Mouse (Mus musculus) liver, embryonic 14.5 days (tissue): ENCODE results near the gene Zfp931. TPM values are rescaled to one million over a fixed set of nuclear protein-coding genes. Genes with fewer than 3 reads are reported as not detected.
"Not testable (repeated sequence)": the region's sequence is repeated elsewhere in the genome, so short reads cannot be mapped to it uniquely, and the experiment has no call there.

Experiments used
- ATAC-seq: fragments of 200-750 bp; cut with Nextera tagmentation; 2 replicates; pipeline ENCODE4 v1.8.0; 2017; ENCODE audit warnings: moderate number of reproducible peaks, mild to moderate bottlenecking, moderate library complexity; ENCODE audit not compliant: insufficient read depth
- DNase-seq, 3 experiments: peaks; one replicate each; pipeline ENCODE4 v3.0.0-alpha.2; 2012 to 2013; ENCODE audit warnings: low read depth in 3 of 3, low spot score in 3 of 3
- H3K27ac ChIP-seq: fragments of 300-500 bp; sonication (generic); 2 replicates; pipeline ENCODE4 v1.5.1; 2014; ENCODE audit warnings: moderate library complexity, mild to moderate bottlenecking, control low read depth, inconsistent platforms
- H3K27me3 ChIP-seq: fragments of 300-500 bp; sonication (generic); 2 replicates; pipeline ENCODE4 v1.6.1; 2014; ENCODE audit warnings: mild to moderate bottlenecking, low read length, moderate library complexity; ENCODE audit not compliant: control insufficient read depth, insufficient read depth
- H3K36me3 ChIP-seq: fragments of 300-500 bp; sonication (generic); replicated peaks from 2 replicates; pipeline ENCODE4 v1.6.1; 2014; ENCODE audit warnings: low read depth; ENCODE audit not compliant: control insufficient read depth, insufficient read depth
- H3K4me1 ChIP-seq, 2 experiments: fragments of 200-500 bp in 1 of 2; fragments of 300-500 bp in 1 of 2; sonication (generic) in 1 of 2; replicated peaks; 2 replicates each; pipeline ENCODE4 v1.6.1; 2012 to 2014; ENCODE audit warnings: antibody characterized with exemption in 1 of 2, inconsistent platforms in 1 of 2, low read length in 1 of 2; ENCODE audit not compliant: control insufficient read depth in 2 of 2, insufficient read depth in 2 of 2
- H3K4me2 ChIP-seq: fragments of 300-500 bp; sonication (generic); 2 replicates; pipeline ENCODE4 v1.6.1; 2014; ENCODE audit warnings: low read depth, mild to moderate bottlenecking, control low read depth, moderate library complexity
- H3K4me3 ChIP-seq, 2 experiments: fragments of 200-500 bp in 1 of 2; fragments of 300-500 bp in 1 of 2; sonication (generic) in 1 of 2; 2 replicates each; pipeline ENCODE4 v1.5.1; 2012 to 2014; ENCODE audit warnings: low read depth in 2 of 2, low read length in 2 of 2, mild to moderate bottlenecking in 2 of 2, control low read depth in 1 of 2, inconsistent platforms in 1 of 2, moderate library complexity in 1 of 2; ENCODE audit not compliant: insufficient read depth in 1 of 2
- H3K9ac ChIP-seq: fragments of 300-500 bp; sonication (generic); replicated peaks from 2 replicates; pipeline ENCODE4 v1.6.1; 2014; ENCODE audit warnings: mild to moderate bottlenecking, control low read depth, moderate library complexity
- H3K9me3 ChIP-seq: fragments of 300-500 bp; sonication (generic); 2 replicates; pipeline ENCODE4 v1.6.1; 2016; ENCODE audit warnings: low read length, mixed read lengths; ENCODE audit not compliant: control insufficient read depth
- CTCF ChIP-seq: IDR thresholded peaks from 2 replicates; pipeline ENCODE4 v1.5.1; 2016; ENCODE audit warnings: antibody characterized with exemption, low read depth, control low read depth
- EP300 ChIP-seq: IDR thresholded peaks from 2 replicates; pipeline ENCODE4 v1.6.1; 2016; ENCODE audit warnings: antibody characterized with exemption, low read depth
- WGBS: fragments of 180-500 bp; shearing (Covaris S2); extraction: QIAGEN DNeasy Blood & Tissue Kit; methylation state at CpG from one replicate; pipeline ENCODE4 v1.1.7; 2014; ENCODE audit not compliant: insufficient replicate concordance; 5-methylcytosine and 5-hydroxymethylcytosine counted together
- polyA plus RNA-seq, 2 experiments: library from polyadenylated mRNA; depleted of rRNA in 1 of 2; stranded (reverse) in 1 of 2; unstranded in 1 of 2; fragments of >200 nt; fragmentation: Nextera tagmentation in 1 of 2; extraction: Ambion mirVana in 1 of 2; gene quantifications; 2 replicates each; pipeline versions ENCODE4 v1.2.1 to v1.2.3; 2012 to 2014

Gene Zfp931
- polyA plus RNA-seq, 2 experiments = 2.1 to 4.8 TPM

DNA sequence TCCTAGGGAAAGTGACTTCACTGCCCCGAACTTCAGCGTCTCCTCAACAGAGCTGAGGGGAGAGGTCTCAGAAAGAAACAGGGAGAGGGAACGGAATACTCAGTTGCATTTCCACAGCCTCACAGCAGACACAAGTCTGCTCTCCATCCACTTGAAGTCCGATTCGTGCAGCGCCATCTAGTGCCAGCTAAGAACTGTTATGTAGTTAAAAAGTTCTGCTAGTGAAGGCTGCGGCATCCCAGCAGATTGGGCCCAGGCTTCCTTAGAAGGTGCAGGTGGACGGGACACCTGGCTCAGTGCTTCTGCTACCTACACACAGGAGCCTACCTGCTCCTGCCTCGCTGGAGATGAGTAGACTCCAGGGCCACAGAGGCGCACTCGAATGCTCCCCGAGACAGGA lies 39.7 kb upstream of the Zfp931 start:
- H3K9ac ChIP-seq = no peak overlapping the region
- H3K4me2 ChIP-seq = no peak overlapping the region
- no peaks in the 10 kb centered on the region for H3K36me3 ChIP-seq
- no peak overlapping the region for H3K27ac ChIP-seq
- no peak for ATAC-seq
- TF ChIP-seq EP300 (no peak), CTCF (peak; percentile 48)
- H3K4me1 ChIP-seq = no peaks in the 10 kb centered on the region
- no peaks in the 10 kb centered on the region for H3K9me3 ChIP-seq
- peaks cover 12% of the 10 kb centered on the region; the same call in 1 of the 2 replicates for H3K27me3 ChIP-seq
- peak in 1 of 3 experiments; percentile 5 for DNase-seq
- WGBS = 20% methylated on average over 12 of the region's 12 CpGs
- H3K4me3 ChIP-seq = no peak overlapping the region

GRCm38 (mm10) chr2:178101957-178102356 lies 23.7 kb upstream of the Zfp931 start:
- ATAC-seq (no peak; the same call in 1 of the 2 replicates), DNase-seq (no peak)
- Histone ChIP-seq H3K4me3 (no peak overlapping the region), H3K9ac (no peak overlapping the region), H3K9me3 (no peaks in the 10 kb centered on the region), H3K27me3 (no peaks in the 10 kb centered on the region), H3K36me3 (no peaks in the 10 kb centered on the region), H3K4me2 (no peak overlapping the region), H3K27ac (no peak overlapping the region), H3K4me1 (no peaks in the 10 kb centered on the region)
- TF ChIP-seq CTCF = peak; percentile 58
- no peak for TF ChIP-seq EP300
- 14% methylated on average over 7 of the region's 7 CpGs for WGBS

GRCm38 (mm10) chr2:178098021-178098420 lies 19.7 kb upstream of the Zfp931 start:
- Histone ChIP-seq H3K4me2 (no peak overlapping the region), H3K9me3 (no peaks in the 10 kb centered on the region), H3K4me3 (no peak overlapping the region), H3K27me3 (no peaks in the 10 kb centered on the region), H3K4me1 (no peaks in the 10 kb centered on the region), H3K27ac (no peak overlapping the region), H3K9ac (no peak overlapping the region), H3K36me3 (no peaks in the 10 kb centered on the region)
- TF ChIP-seq CTCF (peak; percentile 64), EP300 (no peak)
- 6% methylated on average over 2 of the region's 2 CpGs for WGBS
- DNase-seq (peak in 2 of 3 experiments; percentile 2), ATAC-seq (no peak)

GRCm38 (mm10) chr2:178089586-178089985 lies 11.3 kb upstream of the Zfp931 start:
- Histone ChIP-seq H3K4me1 (no peaks in the 10 kb centered on the region), H3K4me2 (no peak overlapping the region), H3K36me3 (no peaks in the 10 kb centered on the region), H3K27ac (no peak overlapping the region), H3K4me3 (no peak overlapping the region), H3K27me3 (no peaks in the 10 kb centered on the region), H3K9me3 (no peaks in the 10 kb centered on the region), H3K9ac (no peak overlapping the region)
- no peak for TF ChIP-seq CTCF
- no peak for TF ChIP-seq EP300
- DNase-seq = no peak
- no peak for ATAC-seq

DNA sequence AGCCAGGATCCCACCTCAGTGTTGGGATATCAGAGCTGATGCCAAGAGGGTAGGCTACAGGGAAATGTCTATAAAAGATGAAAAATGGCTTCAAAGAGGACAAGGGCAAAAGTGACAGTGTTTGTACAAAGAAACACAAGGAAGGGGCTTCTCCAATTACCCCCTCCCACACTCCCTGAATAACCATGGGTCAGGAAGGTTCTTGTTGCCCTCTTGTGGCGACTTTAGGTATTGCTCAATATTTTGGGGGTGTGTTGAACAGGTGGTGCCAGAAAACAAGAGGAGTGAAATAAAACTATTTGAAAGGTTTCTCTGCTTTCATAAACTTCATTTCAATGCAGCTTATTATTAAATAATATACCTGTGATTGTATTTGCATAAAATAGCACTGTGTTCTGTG lies 20.1 kb downstream of the Zfp931 start:
- 7% methylated on average over 1 of the region's 1 CpGs for WGBS
- Histone ChIP-seq H3K4me2 (no peak overlapping the region), H3K36me3 (no peaks in the 10 kb centered on the region), H3K4me3 (no peak overlapping the region), H3K27me3 (no peaks in the 10 kb centered on the region), H3K27ac (no peak overlapping the region), H3K9me3 (no peaks in the 10 kb centered on the region), H3K9ac (no peak overlapping the region), H3K4me1 (no peaks in the 10 kb centered on the region)
- TF ChIP-seq EP300 = no peak
- TF ChIP-seq CTCF = peak; percentile 74
- ATAC-seq (no peak), DNase-seq (peak; percentile 13 to 36 (median 20))

DNA sequence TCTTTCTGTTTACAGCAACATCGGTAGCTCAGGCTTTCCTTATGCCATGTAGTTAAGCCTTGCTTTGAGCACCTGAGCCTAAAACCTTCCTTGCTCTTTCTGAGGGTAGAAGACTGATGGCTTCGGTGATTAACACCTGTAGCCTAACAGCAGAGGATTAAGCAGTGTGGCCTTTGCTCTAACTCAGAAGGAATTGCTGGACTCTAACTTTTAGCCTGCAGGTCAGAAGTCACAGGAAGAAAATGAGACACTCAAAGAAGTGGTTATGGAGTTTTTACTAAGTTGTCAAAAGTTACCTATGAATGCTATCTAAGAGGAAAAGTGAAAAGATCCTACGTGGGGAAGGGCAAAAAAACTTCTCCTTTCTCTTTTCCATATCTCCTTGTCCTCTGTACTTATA lies 50.7 kb downstream of the Zfp931 start:
- not testable (repeated sequence) for H3K9ac ChIP-seq, DNase-seq, H3K4me2 ChIP-seq, H3K4me1 ChIP-seq, H3K36me3 ChIP-seq, ATAC-seq, H3K27ac ChIP-seq, H3K4me3 ChIP-seq, H3K27me3 ChIP-seq, H3K9me3 ChIP-seq
- 71% methylated on average over 2 of the region's 3 CpGs for WGBS

GRCm38 (mm10) chr2:178023861-178024260 lies 54.4 kb downstream of the Zfp931 start:
- not testable (repeated sequence) for H3K27me3 ChIP-seq, ATAC-seq, H3K4me1 ChIP-seq, H3K9me3 ChIP-seq, H3K27ac ChIP-seq, DNase-seq, H3K36me3 ChIP-seq
- peak overlapping the region; percentile 62 to 69 for H3K4me3 ChIP-seq
- H3K9ac ChIP-seq = peak overlapping the region; percentile 63
- WGBS = 14% methylated on average over 2 of the region's 2 CpGs
- peak overlapping the region; percentile 55 for H3K4me2 ChIP-seq

GRCm38 (mm10) chr2:178023011-178023611 lies 55.2 kb downstream of the Zfp931 start, which contains the start of gene Zfp971:
TSS of gene Zfp971 (plus strand) at chr2:178023284.
- not testable (repeated sequence) for H3K36me3 ChIP-seq, H3K27ac ChIP-seq, ATAC-seq, H3K4me1 ChIP-seq, H3K9me3 ChIP-seq, DNase-seq, H3K27me3 ChIP-seq
- Histone ChIP-seq H3K4me2 (peak within 1 kb of the TSS; percentile 55), H3K4me3 (peak within 1 kb of the TSS; percentile 62 to 69), H3K9ac (peak within 1 kb of the TSS; percentile 63)
- 2% methylated on average over 13 of the region's 15 CpGs for WGBS
